ENCODE assay signal across 8 mouse cellular contexts in the genomic region with DNA sequence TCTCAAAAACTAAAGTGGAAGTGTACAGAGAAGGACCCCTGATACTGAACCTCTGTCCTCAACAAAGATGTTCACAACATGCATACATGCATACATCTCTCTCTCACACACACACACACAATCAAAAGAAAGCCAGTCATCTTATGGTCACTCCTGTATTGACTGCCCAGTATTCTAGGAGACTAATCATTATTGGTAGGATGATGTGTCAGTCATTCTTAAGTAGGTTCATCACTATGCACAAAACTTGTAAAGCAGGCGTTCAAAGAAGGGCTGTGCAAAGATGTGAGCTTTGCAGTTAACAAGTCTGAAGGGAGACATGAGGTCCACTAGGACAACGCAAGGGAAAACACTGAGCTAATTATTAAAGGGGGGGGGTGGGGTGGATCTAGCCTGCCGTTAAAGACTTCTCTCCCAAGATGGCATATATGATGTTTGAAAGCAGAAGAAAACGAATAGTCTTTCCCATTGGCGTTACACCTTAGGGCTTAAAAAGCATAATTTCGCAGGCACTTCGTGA. TPM values are rescaled to one million over a fixed set of nuclear protein-coding genes. Genes with fewer than 3 reads are reported as not detected.
A peak's percentile ranks its signal among the peaks of the same experiment; 100 is the strongest.
DNase-seq lines count a peak whose midpoint lies in the region; ATAC-seq and TF ChIP-seq lines count a peak whose summit lies in the region.

No protein-coding gene starts in this region.

- peaks cover 18% of the 10 kb centered on the region for H3K4me1 ChIP-seq in hindbrain, embryonic 16.5 days (ENCODE audit: control insufficient read depth, insufficient read depth, low read depth, low read length)

- ATAC-seq in hindbrain, embryonic 16.5 days = no peak

- peak overlapping the region; percentile 72 for H3K9ac ChIP-seq in hindbrain, embryonic 16.5 days (ENCODE audit: low read depth, low read length)

- DNase-seq in kidney, adult 9 months = peak; percentile 41
- no peak for DNase-seq in kidney, postnatal 25 days
- peak; percentile 11 for DNase-seq in Muller cell, postnatal 12 days (ENCODE audit: inconsistent ontology term)
- no peak for DNase-seq in right cerebral cortex, adult 2 months (ENCODE audit: low spot score in 2 of 2)
- DNase-seq in retina, embryonic 14.5 days (ENCODE audit: low spot score) = no peak
- no peak for DNase-seq in adrenal gland, postnatal 14 days

- 44% methylated on average over 7 of the region's 7 CpGs for WGBS in hindbrain, embryonic 16.5 days

- peak overlapping the region; percentile 73 for H3K4me3 ChIP-seq in hindbrain, embryonic 16.5 days (ENCODE audit: low read length)
- H3K4me3 ChIP-seq in myocyte = peak overlapping the region; percentile 98

- no peaks in the 10 kb centered on the region for H3K27me3 ChIP-seq in hindbrain, embryonic 16.5 days (replicated peaks; ENCODE audit: control insufficient read depth, insufficient read depth, low read length)
- H3K27me3 ChIP-seq in myocyte (ENCODE audit: control insufficient read depth, insufficient read depth, insufficient read length) = no peaks in the 10 kb centered on the region

- H3K4me2 ChIP-seq in hindbrain, embryonic 16.5 days (ENCODE audit: low read length) = peak overlapping the region; percentile 58
- H3K4me2 ChIP-seq in myocyte (ENCODE audit: low read depth) = peak overlapping the region; percentile 92

- H3K36me3 ChIP-seq in hindbrain, embryonic 16.5 days (ENCODE audit: control insufficient read depth, insufficient read depth, low read length) = no peaks in the 10 kb centered on the region
- no peaks in the 10 kb centered on the region for H3K36me3 ChIP-seq in myocyte (ENCODE audit: control insufficient read depth, insufficient read depth)

- TF ChIP-seq POLR2A in myocyte (IDR thresholded peaks at IDR 0.05; ENCODE audit: insufficient read length, low read depth) = no peak

- no peaks in the 10 kb centered on the region for H3K9me3 ChIP-seq in hindbrain, embryonic 16.5 days (ENCODE audit: control insufficient read depth, low read length)

- H3ac ChIP-seq in myocyte (ENCODE audit: control insufficient read depth, insufficient read length) = peak overlapping the region; percentile 83

- H3K79me2 ChIP-seq in myocyte (ENCODE audit: control insufficient read depth, insufficient read depth) = peaks cover 60% of the 10 kb centered on the region

- no peak overlapping the region for H3K27ac ChIP-seq in hindbrain, embryonic 16.5 days (ENCODE audit: low read depth, low read length)

TF ChIP-seq in myocyte, 11 proteins besides CTCF, POLR2A, EP300 and RAD21:
- TF ChIP-seq SRF (IDR thresholded peaks at IDR 0.05; ENCODE audit: control insufficient read depth, insufficient read length, low read depth) (no peak), TCF12 (IDR thresholded peaks at IDR 0.05; ENCODE audit: insufficient read depth, poor library complexity, severe bottlenecking) (no peak), MAX (IDR thresholded peaks at IDR 0.05; ENCODE audit: low read depth) (no peak), E2F4 (IDR thresholded peaks at IDR 0.05; ENCODE audit: insufficient read depth) (no peak), TCF3 (IDR thresholded peaks at IDR 0.05; ENCODE audit: insufficient read length, low read depth) (no peak), POLR2AphosphoS2 (IDR thresholded peaks at IDR 0.05; ENCODE audit: insufficient read length, low read depth) (no peak), REST (IDR thresholded peaks at IDR 0.05; ENCODE audit: insufficient read depth, insufficient read length) (no peak), MYOG (IDR thresholded peaks at IDR 0.05; ENCODE audit: control insufficient read depth in 1 of 3, insufficient read depth in 1 of 3, insufficient read length in 2 of 3, low read depth in 2 of 3) (no peak), USF1 (IDR thresholded peaks at IDR 0.05; ENCODE audit: low read depth) (no peak), CEBPB (IDR thresholded peaks at IDR 0.05; ENCODE audit: insufficient read depth, poor library complexity, severe bottlenecking) (no peak), MYOD1 (IDR thresholded peaks at IDR 0.05; ENCODE audit: control insufficient read depth in 1 of 3, insufficient read length in 2 of 3, low read depth in 2 of 3) (no peak)

RNA-seq across cellular contexts. Expression of a gene that starts 1.0 kb away (rescaled TPM):
- 22.9 and 24.6 TPM in 2 replicates for polyA plus RNA-seq in hindbrain, embryonic 16.5 days (2015; fragmentation: Nextera tagmentation; extraction: Ambion mirVana)
- polyA plus RNA-seq in myocyte (2012; fragmentation: generic; extraction: Trizol) = 18.4 TPM
- total RNA-seq in adrenal gland, postnatal 14 days (2021) = 33.5 and 35.6 TPM in 2 replicates

RNA-seq across cellular contexts. Expression of a gene that starts 1.2 kb away (rescaled TPM):
- 50.0 and 51.1 TPM in 2 replicates for polyA plus RNA-seq in hindbrain, embryonic 16.5 days (2015; fragmentation: Nextera tagmentation; extraction: Ambion mirVana)
- 22.5 TPM for polyA plus RNA-seq in myocyte (2012; fragmentation: generic; extraction: Trizol)
- 57.8 and 58.8 TPM in 2 replicates for total RNA-seq in adrenal gland, postnatal 14 days (2021)

RNA-seq across cellular contexts. Expression of a gene that starts 49.1 kb away (rescaled TPM):
- 71.0 and 72.2 TPM in 2 replicates for polyA plus RNA-seq in hindbrain, embryonic 16.5 days (2015; fragmentation: Nextera tagmentation; extraction: Ambion mirVana)
- polyA plus RNA-seq in myocyte (2012; fragmentation: generic; extraction: Trizol) = 49.2 TPM
- total RNA-seq in adrenal gland, postnatal 14 days (2021) = 67.1 and 70.0 TPM in 2 replicates

RNA-seq across cellular contexts. Expression of a gene that starts 49.3 kb away (rescaled TPM):
- polyA plus RNA-seq in hindbrain, embryonic 16.5 days (2015; fragmentation: Nextera tagmentation; extraction: Ambion mirVana) = 12.4 and 15.8 TPM in 2 replicates
- polyA plus RNA-seq in myocyte (2012; fragmentation: generic; extraction: Trizol) = 6.0 TPM
- total RNA-seq in adrenal gland, postnatal 14 days (2021) = 21.4 and 26.3 TPM in 2 replicates

Comparison
In these comparisons a context has a peak if more than half of its experiments do, and no peak if none do; other contexts are left out.
1. DNase-seq: peak in kidney, adult 9 months (single experiment) and Muller cell, postnatal 12 days (single experiment); none in kidney, postnatal 25 days (0 of 2), right cerebral cortex, adult 2 months (0 of 2), retina, embryonic 14.5 days (single experiment) and adrenal gland, postnatal 14 days (single experiment).